Mouse (Mus musculus) left cerebral cortex, postnatal 10 days (tissue): Measurements from ENCODE around the gene Aco1. TPM values are rescaled to one million over a fixed set of nuclear protein-coding genes. Genes with fewer than 3 reads are reported as not detected.

Source experiments
- DNase-seq, 2 experiments: peaks; one replicate each; pipeline ENCODE4 v3.0.0; 2021 to 2022; ENCODE audit warnings: low spot score in 2 of 2, mixed read lengths in 1 of 2; ENCODE audit errors: extremely low spot score in 1 of 2
- intact Hi-C: fragments of 180-260 bp; cut with DNase I; formaldehyde crosslinking; loops from one replicate; pipeline ENCODE4 v1.15.1; 2025
- total RNA-seq, 2 experiments: library from RNA; stranded (reverse); gene quantifications; 2 replicates each; pipeline ENCODE4 v1.2.3; 2021

Aco1 gene
- total RNA-seq, 2 experiments from 2014 or later = 43.7 to 45.7 TPM

GRCm38 (mm10) chr4:40156153-40156552 is 13.3 kb downstream of the Aco1 start:
- intact Hi-C loops = no loop called here
- no peak for DNase-seq

GRCm38 (mm10) chr4:40156582-40157499 is 14.0 kb downstream of the Aco1 start:
- intact Hi-C loops = no loop called here
- DNase-seq = no peak

- no peak for DNase-seq
- intact Hi-C loops = no loop called here
Measured at GRCm38 (mm10) chr4:40157500-40158223, 14.8 kb downstream of the Aco1 start.

- intact Hi-C loops = no loop called here
- DNase-seq = no peak
Measured at GRCm38 (mm10) chr4:40158224-40158540, 15.3 kb downstream of the Aco1 start.

GRCm38 (mm10) chr4:40160591-40161434 is 17.9 kb downstream of the Aco1 start:
- no peak for DNase-seq
- intact Hi-C loops = no loop called here

- no peak for DNase-seq
- intact Hi-C loops = no loop called here
Measured at GRCm38 (mm10) chr4:40163646-40164045, 20.8 kb downstream of the Aco1 start.

GRCm38 (mm10) chr4:40171477-40171876 is 28.6 kb downstream of the Aco1 start:
- DNase-seq = no peak
- intact Hi-C loops = no loop called here

GRCm38 (mm10) chr4:40172336-40172735 is 29.5 kb downstream of the Aco1 start:
- intact Hi-C loops = no loop called here

GRCm38 (mm10) chr4:40174321-40174720 is 31.4 kb downstream of the Aco1 start:
- intact Hi-C loops = no loop called here
- no peak for DNase-seq

More at GRCm38 (mm10) chr4:40172336-40172735, 29.5 kb downstream of the Aco1 start:
- no peak for DNase-seq

GRCm38 (mm10) chr4:40178584-40178983 is 35.7 kb downstream of the Aco1 start:
- DNase-seq = no peak
- intact Hi-C loops = no loop called here

GRCm38 (mm10) chr4:40180046-40180445 is 37.2 kb downstream of the Aco1 start:
- intact Hi-C loops = loop anchor here (5.0 kb wide), 1 partner anchor 87 kb away; the partner anchor contains the start of genes Smim27 and Topors
- DNase-seq = no peak

- intact Hi-C loops = loop anchor here (5.0 kb wide), 1 partner anchor 86 kb away; the partner anchor contains the start of genes Smim27 and Topors
- no peak for DNase-seq
Measured at GRCm38 (mm10) chr4:40181681-40182080, 38.8 kb downstream of the Aco1 start.

GRCm38 (mm10) chr4:40182651-40183320 is 39.9 kb downstream of the Aco1 start:
- peak; percentile 49 to 70 for DNase-seq
- intact Hi-C loops = loop anchor here (5.0 kb wide), 1 partner anchor 85 kb away; the partner anchor contains the start of genes Smim27 and Topors

GRCm38 (mm10) chr4:40183781-40184180 is 40.9 kb downstream of the Aco1 start:
- no peak for DNase-seq
- intact Hi-C loops = loop anchor here (5.0 kb wide), 1 partner anchor 84 kb away; the partner anchor contains the start of genes Smim27 and Topors

GRCm38 (mm10) chr4:40184470-40184869 is 41.6 kb downstream of the Aco1 start:
- no peak for DNase-seq
- intact Hi-C loops = loop anchor here (5.0 kb wide), 1 partner anchor 83 kb away; the partner anchor contains the start of genes Smim27 and Topors

GRCm38 (mm10) chr4:40187956-40188355 is 45.1 kb downstream of the Aco1 start:
- intact Hi-C loops = no loop called here
- DNase-seq = no peak

GRCm38 (mm10) chr4:40192246-40192645 is 49.4 kb downstream of the Aco1 start:
- no peak for DNase-seq
- intact Hi-C loops = no loop called here

GRCm38 (mm10) chr4:40193461-40193860 is 50.6 kb downstream of the Aco1 start:
- intact Hi-C loops = no loop called here
- DNase-seq = no peak
